Mouse (Mus musculus): ENCODE results near the gene Gnmt. TPM values are rescaled to one million over a fixed set of nuclear protein-coding genes. Genes with fewer than 3 reads are reported as not detected.

The Gnmt gene
- polyA plus RNA-seq, 1 experiment from 2014 or later: 1.2 TPM

DNA sequence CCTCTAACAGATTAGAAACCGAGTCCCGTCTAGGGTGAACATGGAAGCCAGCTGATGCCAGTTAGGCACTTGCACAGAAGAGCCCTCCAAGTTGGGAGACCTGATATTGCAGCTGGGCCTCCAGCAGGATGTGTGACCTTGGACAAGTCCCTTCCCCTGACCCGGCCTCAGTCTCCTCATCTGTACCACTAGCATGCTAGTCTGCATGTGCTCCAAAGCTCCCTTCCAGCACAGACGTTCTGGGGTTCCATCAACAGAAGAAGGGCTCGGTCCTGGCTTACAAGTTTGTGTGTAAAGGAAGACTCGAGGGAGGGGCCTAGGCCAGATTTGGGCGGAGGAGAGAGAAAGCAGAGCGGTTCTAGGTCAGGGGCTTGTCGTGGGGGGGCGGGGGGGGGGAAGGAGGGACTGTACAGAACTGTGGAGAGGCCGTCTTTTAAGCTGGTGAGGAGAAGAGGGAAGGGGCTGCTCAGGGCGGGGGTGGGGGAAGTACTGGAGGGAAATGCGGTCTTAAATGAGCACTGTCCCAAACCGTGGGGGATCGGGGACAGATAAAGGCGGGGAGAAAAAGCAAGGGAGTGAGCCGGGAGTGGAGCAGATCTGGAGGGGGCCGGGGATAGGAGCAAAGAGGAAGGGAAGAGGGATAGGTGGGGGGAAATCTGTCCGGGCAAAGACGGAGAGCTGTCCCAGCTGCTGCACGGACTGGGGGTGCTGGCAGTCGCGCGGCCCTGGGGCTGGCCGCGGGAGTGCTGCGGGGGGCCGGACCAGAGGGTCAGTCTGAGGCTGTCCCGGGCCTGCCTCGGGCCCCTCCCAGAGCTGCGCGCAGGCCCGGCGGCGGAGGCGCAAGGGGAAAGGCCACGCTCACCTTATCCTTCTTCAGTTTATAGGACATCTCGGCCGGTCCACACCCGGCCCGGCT is 24.7 kb downstream of the Gnmt start:
- peak; percentile 70 for ATAC-seq (ENCODE audit: low read depth)
- H3K36me3 ChIP-seq (ENCODE audit: control insufficient read depth, insufficient read depth, low read length): peaks cover 8% of the 10 kb centered on the region; the same call in 1 of the 2 replicates
- no peaks in the 10 kb centered on the region for H3K9me3 ChIP-seq (ENCODE audit: control insufficient read depth, low read length)
- 6% methylated on average over 25 of the region's 41 CpGs for WGBS
- peak overlapping the region; percentile 90 for H3K27ac ChIP-seq (replicated peaks; ENCODE audit: low read depth, low read length)
- peak overlapping the region; percentile 74 for H3K4me2 ChIP-seq (ENCODE audit: low read depth, low read length)
- H3K4me3 ChIP-seq (ENCODE audit: low read depth, low read length): peak overlapping the region; percentile 94
- no peaks in the 10 kb centered on the region for H3K27me3 ChIP-seq (replicated peaks; ENCODE audit: control insufficient read depth, insufficient read depth, low read length)
- peaks cover 17% of the 10 kb centered on the region for H3K4me1 ChIP-seq (ENCODE audit: control insufficient read depth, insufficient read depth, low read length)
- DNase-seq (ENCODE audit: low spot score): no peak
- H3K9ac ChIP-seq (ENCODE audit: low read depth, low read length): peak overlapping the region; percentile 97

DNA sequence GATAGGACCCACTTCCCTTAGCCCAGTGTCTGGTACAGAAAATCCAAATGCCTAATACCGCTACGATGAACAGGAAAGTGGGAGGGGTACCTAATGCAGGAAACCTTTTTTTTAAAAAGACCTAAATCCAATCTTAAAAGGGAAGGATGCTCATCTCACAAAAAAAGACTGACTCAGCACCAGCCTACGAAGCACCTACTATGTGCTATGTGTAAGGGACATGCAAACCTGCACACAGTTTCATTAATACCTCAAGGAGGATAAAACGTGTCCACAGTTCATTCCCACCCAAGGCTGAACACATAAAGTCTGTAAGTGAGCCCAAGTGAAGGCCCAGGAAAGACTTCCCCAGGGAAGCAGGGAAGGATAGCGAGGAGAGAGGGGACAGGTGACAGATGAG is 26.5 kb downstream of the Gnmt start:
- peak overlapping the region; percentile 97 for H3K9ac ChIP-seq (ENCODE audit: low read depth, low read length)
- H3K9me3 ChIP-seq (ENCODE audit: control insufficient read depth, low read length): no peaks in the 10 kb centered on the region
- no peak for DNase-seq (ENCODE audit: low spot score)
- no peak overlapping the region for H3K4me3 ChIP-seq (ENCODE audit: low read depth, low read length)
- peaks cover 19% of the 10 kb centered on the region; the same call in 1 of the 2 replicates for H3K36me3 ChIP-seq (ENCODE audit: control insufficient read depth, insufficient read depth, low read length)
- no peaks in the 10 kb centered on the region for H3K27me3 ChIP-seq (replicated peaks; ENCODE audit: control insufficient read depth, insufficient read depth, low read length)
- peaks cover 17% of the 10 kb centered on the region for H3K4me1 ChIP-seq (ENCODE audit: control insufficient read depth, insufficient read depth, low read length)
- H3K27ac ChIP-seq (replicated peaks; ENCODE audit: low read depth, low read length): no peak overlapping the region
- WGBS: 85% methylated on average over 5 of the region's 5 CpGs
- no peak for ATAC-seq (ENCODE audit: low read depth)
- H3K4me2 ChIP-seq (ENCODE audit: low read depth, low read length): peak overlapping the region; percentile 74; the same call in 1 of the 2 replicates

DNA sequence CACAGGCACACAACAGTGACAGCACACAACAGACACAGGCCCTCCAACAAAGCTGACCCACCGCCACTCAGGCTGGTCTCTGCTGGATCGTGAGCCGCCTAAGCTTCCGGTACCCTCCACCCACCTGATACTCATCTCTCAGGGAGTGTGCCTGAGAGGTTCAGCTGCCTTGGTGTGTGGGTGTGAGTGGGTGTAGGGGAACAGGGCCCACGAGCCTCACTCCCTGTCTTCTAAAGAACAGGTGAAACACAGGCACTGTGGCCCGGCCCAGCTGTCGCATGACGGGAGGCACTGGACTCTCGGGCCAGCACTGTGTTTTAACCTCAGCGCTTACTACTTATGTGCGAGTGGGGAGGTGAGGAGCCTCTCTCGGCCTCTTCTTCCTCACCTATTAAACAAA is 26.9 kb downstream of the Gnmt start:
- Histone ChIP-seq H3K4me3 (ENCODE audit: low read depth, low read length) (no peak overlapping the region), H3K27ac (replicated peaks; ENCODE audit: low read depth, low read length) (no peak overlapping the region), H3K4me1 (ENCODE audit: control insufficient read depth, insufficient read depth, low read length) (peaks cover 17% of the 10 kb centered on the region), H3K4me2 (ENCODE audit: low read depth, low read length) (peak overlapping the region; percentile 15; the same call in 1 of the 2 replicates), H3K36me3 (ENCODE audit: control insufficient read depth, insufficient read depth, low read length) (peaks cover 22% of the 10 kb centered on the region; the same call in 1 of the 2 replicates), H3K9ac (ENCODE audit: low read depth, low read length) (peak overlapping the region; percentile 25; the same call in 1 of the 2 replicates), H3K9me3 (ENCODE audit: control insufficient read depth, low read length) (no peaks in the 10 kb centered on the region), H3K27me3 (replicated peaks; ENCODE audit: control insufficient read depth, insufficient read depth, low read length) (no peaks in the 10 kb centered on the region)
- DNase-seq (ENCODE audit: low spot score) (no peak), ATAC-seq (ENCODE audit: low read depth) (no peak)
- 81% methylated on average over 12 of the region's 12 CpGs for WGBS

DNA sequence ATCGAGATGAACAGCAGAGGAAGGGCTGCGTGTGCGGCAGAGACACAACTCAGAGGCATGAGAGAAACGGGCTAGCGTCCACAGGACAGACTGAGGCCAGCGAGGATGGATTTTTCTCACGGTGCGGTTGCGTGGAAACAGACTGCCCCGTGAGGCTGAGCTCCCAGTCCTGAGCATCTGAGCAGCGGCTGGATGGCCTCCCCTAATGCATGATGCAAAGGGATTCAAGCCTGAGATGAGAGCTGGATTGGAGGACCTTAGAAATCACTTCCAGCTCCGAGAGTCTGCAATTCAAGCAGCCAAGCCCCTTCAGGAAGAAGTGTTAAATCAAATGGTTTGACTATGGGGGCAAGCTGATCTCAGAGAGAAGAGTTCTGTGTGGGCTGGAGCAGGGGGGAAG is 27.5 kb downstream of the Gnmt start:
- H3K9me3 ChIP-seq (ENCODE audit: control insufficient read depth, low read length): no peaks in the 10 kb centered on the region
- 0 out of 2 replicates have a peak overlapping the region, but pooled peaks have one; percentile 15 for H3K4me2 ChIP-seq (ENCODE audit: low read depth, low read length)
- H3K4me1 ChIP-seq (ENCODE audit: control insufficient read depth, insufficient read depth, low read length): peaks cover 17% of the 10 kb centered on the region
- H3K4me3 ChIP-seq (ENCODE audit: low read depth, low read length): no peak overlapping the region
- no peaks in the 10 kb centered on the region for H3K27me3 ChIP-seq (replicated peaks; ENCODE audit: control insufficient read depth, insufficient read depth, low read length)
- H3K27ac ChIP-seq (replicated peaks; ENCODE audit: low read depth, low read length): no peak overlapping the region
- ATAC-seq (ENCODE audit: low read depth) (no peak), DNase-seq (ENCODE audit: low spot score) (no peak)
- H3K36me3 ChIP-seq (ENCODE audit: control insufficient read depth, insufficient read depth, low read length): peaks cover 22% of the 10 kb centered on the region; the same call in 1 of the 2 replicates
- peak overlapping the region; percentile 25; the same call in 1 of the 2 replicates for H3K9ac ChIP-seq (ENCODE audit: low read depth, low read length)
- 81% methylated on average over 12 of the region's 12 CpGs for WGBS

DNA sequence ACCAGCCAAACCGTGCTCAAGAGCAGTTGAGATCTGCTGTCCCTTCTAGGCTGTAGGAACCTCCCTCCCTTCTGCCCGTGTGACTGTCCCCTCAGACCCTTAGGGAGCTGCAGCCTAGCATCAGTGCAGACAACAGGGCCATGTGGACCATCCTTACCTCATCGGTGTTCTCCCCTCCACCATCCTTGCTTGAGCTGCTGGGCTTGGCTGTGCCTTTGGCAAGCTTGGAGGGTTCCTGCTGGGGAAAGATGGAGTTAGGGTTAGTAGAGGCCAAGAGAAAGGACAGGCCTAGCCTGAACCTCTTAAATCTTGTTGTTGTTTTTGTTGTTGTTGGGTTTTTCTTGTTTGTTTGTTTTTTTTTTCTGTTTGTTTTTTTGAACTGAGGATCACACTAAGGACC is 29.1 kb downstream of the Gnmt start:
- no peaks in the 10 kb centered on the region for H3K27me3 ChIP-seq (replicated peaks; ENCODE audit: control insufficient read depth, insufficient read depth, low read length)
- no peaks in the 10 kb centered on the region for H3K9me3 ChIP-seq (ENCODE audit: control insufficient read depth, low read length)
- H3K36me3 ChIP-seq (ENCODE audit: control insufficient read depth, insufficient read depth, low read length): peaks cover 22% of the 10 kb centered on the region; the same call in 1 of the 2 replicates
- ATAC-seq (ENCODE audit: low read depth): no peak
- H3K27ac ChIP-seq (replicated peaks; ENCODE audit: low read depth, low read length): no peak overlapping the region
- H3K4me1 ChIP-seq (ENCODE audit: control insufficient read depth, insufficient read depth, low read length): peaks cover 11% of the 10 kb centered on the region
- WGBS: 91% methylated on average over 3 of the region's 3 CpGs
- no peak for DNase-seq (ENCODE audit: low spot score)
- no peak overlapping the region for H3K4me2 ChIP-seq (ENCODE audit: low read depth, low read length)
- no peak overlapping the region for H3K4me3 ChIP-seq (ENCODE audit: low read depth, low read length)
- no peak overlapping the region for H3K9ac ChIP-seq (ENCODE audit: low read depth, low read length)

DNA sequence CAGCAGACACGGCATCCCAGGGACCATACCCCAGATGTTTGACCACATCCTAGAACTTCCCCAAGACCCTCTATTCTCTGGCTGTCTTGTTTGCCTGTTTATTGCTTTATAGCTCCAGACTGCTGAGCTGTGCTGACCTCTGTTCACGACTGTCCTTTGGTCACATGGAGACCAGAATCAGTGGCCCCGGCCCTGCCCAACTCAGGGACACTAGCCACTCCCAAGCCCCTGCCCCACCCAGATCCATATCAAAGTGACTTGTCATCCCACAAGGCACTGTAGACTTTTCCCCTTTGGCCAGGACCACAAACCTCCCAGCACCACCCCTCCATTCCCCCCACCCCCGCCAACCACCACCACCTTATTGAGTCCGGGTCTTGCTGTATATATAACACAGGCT is 29.7 kb downstream of the Gnmt start:
- Histone ChIP-seq H3K4me2 (ENCODE audit: low read depth, low read length) (no peak overlapping the region), H3K27me3 (replicated peaks; ENCODE audit: control insufficient read depth, insufficient read depth, low read length) (no peaks in the 10 kb centered on the region), H3K27ac (replicated peaks; ENCODE audit: low read depth, low read length) (no peak overlapping the region), H3K9me3 (ENCODE audit: control insufficient read depth, low read length) (no peaks in the 10 kb centered on the region), H3K4me1 (ENCODE audit: control insufficient read depth, insufficient read depth, low read length) (peaks cover 11% of the 10 kb centered on the region), H3K36me3 (ENCODE audit: control insufficient read depth, insufficient read depth, low read length) (peaks cover 22% of the 10 kb centered on the region; the same call in 1 of the 2 replicates), H3K4me3 (ENCODE audit: low read depth, low read length) (no peak overlapping the region), H3K9ac (ENCODE audit: low read depth, low read length) (no peak overlapping the region)
- WGBS: 89% methylated on average over 5 of the region's 5 CpGs
- DNase-seq (ENCODE audit: low spot score): no peak
- ATAC-seq (ENCODE audit: low read depth): no peak

DNA sequence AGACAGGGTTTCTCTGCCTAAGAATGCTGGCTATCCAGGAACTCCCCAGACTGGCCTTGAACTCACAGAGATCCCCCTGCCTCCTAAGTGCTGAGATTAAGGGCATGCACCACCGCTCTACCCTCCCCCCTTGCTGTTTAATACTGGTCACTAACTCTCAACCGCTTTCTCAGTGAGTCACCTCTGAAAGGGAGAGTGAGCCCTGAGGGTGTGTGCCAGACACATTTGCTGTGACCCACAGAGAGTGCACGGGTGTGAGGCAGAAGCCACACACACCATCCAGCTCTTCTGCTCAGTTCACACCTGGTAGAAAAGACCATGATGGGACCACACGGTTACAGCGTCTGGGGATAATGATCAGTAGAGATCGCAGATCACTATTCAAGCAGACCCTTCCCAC is 30.5 kb downstream of the Gnmt start:
- peaks cover 22% of the 10 kb centered on the region; the same call in 1 of the 2 replicates for H3K36me3 ChIP-seq (ENCODE audit: control insufficient read depth, insufficient read depth, low read length)
- H3K4me1 ChIP-seq (ENCODE audit: control insufficient read depth, insufficient read depth, low read length): peaks cover 6% of the 10 kb centered on the region
- H3K9me3 ChIP-seq (ENCODE audit: control insufficient read depth, low read length): no peaks in the 10 kb centered on the region
- H3K4me3 ChIP-seq (ENCODE audit: low read depth, low read length): no peak overlapping the region
- H3K27ac ChIP-seq (replicated peaks; ENCODE audit: low read depth, low read length): no peak overlapping the region
- ATAC-seq (ENCODE audit: low read depth): no peak
- no peak overlapping the region for H3K9ac ChIP-seq (ENCODE audit: low read depth, low read length)
- no peak overlapping the region for H3K4me2 ChIP-seq (ENCODE audit: low read depth, low read length)
- 94% methylated on average over 6 of the region's 6 CpGs for WGBS
- DNase-seq (ENCODE audit: low spot score): no peak
- no peaks in the 10 kb centered on the region for H3K27me3 ChIP-seq (replicated peaks; ENCODE audit: control insufficient read depth, insufficient read depth, low read length)

DNA sequence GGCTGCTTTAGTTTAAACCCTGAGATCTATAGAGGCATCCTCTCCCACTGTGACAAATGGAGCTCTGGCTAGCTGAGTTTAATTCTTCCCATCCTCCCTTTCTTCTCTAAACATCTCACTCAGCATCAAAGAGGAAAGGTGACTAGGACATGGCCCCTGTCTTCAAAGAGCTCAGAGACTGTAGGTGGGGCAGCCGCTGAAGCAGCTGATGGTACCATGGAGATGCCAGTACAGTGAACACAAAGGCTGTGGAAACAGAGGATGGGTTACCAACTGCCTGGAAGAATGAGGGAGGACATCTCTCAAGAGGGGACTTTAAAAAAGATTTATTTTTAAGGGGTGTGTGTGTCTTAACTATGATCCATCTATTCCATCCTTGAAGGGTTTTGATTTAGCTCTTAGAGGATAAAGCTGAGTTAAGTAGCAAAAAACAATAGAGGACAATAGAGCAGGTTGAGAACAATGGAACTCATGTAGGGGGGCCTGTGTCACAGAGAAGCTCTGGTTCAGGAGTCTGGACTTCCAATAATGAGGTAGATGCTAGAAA is 34.4 kb downstream of the Gnmt start:
- no peaks in the 10 kb centered on the region for H3K4me1 ChIP-seq (ENCODE audit: control insufficient read depth, insufficient read depth, low read length)
- DNase-seq (ENCODE audit: low spot score) (no peak), ATAC-seq (ENCODE audit: low read depth) (no peak)
- H3K36me3 ChIP-seq (ENCODE audit: control insufficient read depth, insufficient read depth, low read length): peaks cover 18% of the 10 kb centered on the region; the same call in 1 of the 2 replicates
- 94% methylated on average over 1 of the region's 1 CpGs for WGBS
- no peak overlapping the region for H3K9ac ChIP-seq (ENCODE audit: low read depth, low read length)
- no peak overlapping the region for H3K4me3 ChIP-seq (ENCODE audit: low read depth, low read length)
- H3K27me3 ChIP-seq (replicated peaks; ENCODE audit: control insufficient read depth, insufficient read depth, low read length): no peaks in the 10 kb centered on the region
- no peak overlapping the region for H3K27ac ChIP-seq (replicated peaks; ENCODE audit: low read depth, low read length)
- no peaks in the 10 kb centered on the region for H3K9me3 ChIP-seq (ENCODE audit: control insufficient read depth, low read length)
- no peak overlapping the region for H3K4me2 ChIP-seq (ENCODE audit: low read depth, low read length)
